10 mouse cellular contexts compared by ENCODE assay signal in the genomic region with DNA sequence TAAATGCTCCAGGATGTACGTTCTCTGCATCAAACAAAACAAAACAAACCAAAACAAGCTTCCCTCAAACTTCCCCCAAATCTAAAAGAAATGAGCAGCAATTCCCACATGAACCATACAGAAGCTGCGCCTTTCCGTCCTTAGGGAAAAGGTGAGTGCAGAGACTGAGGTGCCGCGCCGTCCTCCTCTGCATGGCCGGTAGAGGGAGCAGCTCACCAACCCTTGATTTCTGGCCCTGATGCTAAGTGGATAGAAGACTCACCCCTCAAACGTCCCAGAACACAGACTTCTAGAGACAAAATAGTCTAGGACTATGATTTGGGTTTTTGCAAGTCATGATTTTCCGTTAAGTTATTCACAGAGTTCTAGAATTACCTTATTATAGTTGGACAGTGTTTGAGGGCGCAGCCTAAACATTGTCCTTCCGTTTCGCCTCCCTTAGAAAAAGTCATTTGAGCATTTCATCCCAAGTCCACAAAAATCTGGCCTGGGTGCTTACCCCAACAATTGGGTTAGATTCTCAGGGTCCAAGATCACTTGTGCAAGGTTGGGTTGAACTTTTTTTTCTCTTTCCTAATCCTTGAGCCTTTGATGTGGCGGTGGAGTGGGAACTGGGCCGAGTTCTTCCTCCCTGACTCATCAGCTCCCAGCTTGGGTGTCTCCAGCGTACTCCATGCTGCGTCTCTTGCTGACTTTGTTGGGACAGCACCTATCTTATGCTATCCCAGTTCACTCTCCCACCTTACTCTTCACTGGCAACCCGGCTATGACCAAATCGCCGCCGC. TPM values are rescaled to one million over a fixed set of nuclear protein-coding genes. Genes with fewer than 3 reads are reported as not detected.
DNase-seq lines count a peak whose midpoint lies in the region; ATAC-seq and TF ChIP-seq lines count a peak whose summit lies in the region.
"Had no signal": no experiment of that assay in that cellular context is flagged by ENCODE, and none has a peak within 500 bp of the region (broad histone marks: within the 10 kb centered on the region; RNA-seq: fewer than 3 reads in every experiment).

No protein-coding gene starts in this region.

- no peak for TF ChIP-seq POLR2A in cortical plate, adult 2 months (IDR thresholded peaks at IDR 0.05; ENCODE audit: extremely low read depth, insufficient read depth, low read length)

- peak; percentile 93 for TF ChIP-seq CTCF in cortical plate, adult 2 months (IDR thresholded peaks at IDR 0.05; ENCODE audit: extremely low read depth, insufficient read depth, low read length)
- peak; percentile 95 for TF ChIP-seq CTCF in layer of hippocampus, adult 2 months (conservative IDR thresholded peaks at IDR 0.05)

- peak; percentile 63 for DNase-seq in midbrain, embryonic 10.5 days (ENCODE audit: low spot score)
- DNase-seq in MN1 (ENCODE audit: low spot score) = peak; percentile 40
- DNase-seq in gastrocnemius, postnatal 14 days = peak; percentile 68
- DNase-seq in layer of hippocampus, adult 2 months (ENCODE audit: low spot score in 2 of 2) = peak; percentile 35 to 68
- peak; percentile 53 to 72 for DNase-seq in lung, postnatal 4 days
- peak; percentile 56 to 66 for DNase-seq in urinary bladder, postnatal 36 days (ENCODE audit: low spot score in 2 of 2)

- peaks cover 6% of the 10 kb centered on the region for H3K27me3 ChIP-seq in midbrain, embryonic 10.5 days (ENCODE audit: low read depth, poor library complexity, severe bottlenecking)
- H3K27me3 ChIP-seq in midbrain, embryonic 16.5 days (ENCODE audit: control insufficient read depth, insufficient read depth, low read depth, low read length) = no peaks in the 10 kb centered on the region
- H3K27me3 ChIP-seq: embryonic facial prominence, embryonic 12.5 days had no signal

- no peak for ATAC-seq in midbrain, embryonic 16.5 days

- WGBS in midbrain, embryonic 10.5 days = 53% methylated on average over 20 of the region's 20 CpGs
- WGBS in midbrain, embryonic 16.5 days = 56% methylated on average over 20 of the region's 20 CpGs

- no peak overlapping the region for H3K4me3 ChIP-seq in midbrain, embryonic 10.5 days
- no peak overlapping the region for H3K4me3 ChIP-seq in midbrain, embryonic 16.5 days (ENCODE audit: low read depth, low read length)
- no peak overlapping the region for H3K4me3 ChIP-seq in cortical plate, adult 2 months (ENCODE audit: insufficient read depth, low read length)
- H3K4me3 ChIP-seq in layer of hippocampus, adult 2 months = no peak overlapping the region
- H3K4me3 ChIP-seq: embryonic facial prominence, embryonic 12.5 days; megakaryocyte, embryonic 14.5 days had no signal

- H3K4me1 ChIP-seq in midbrain, embryonic 10.5 days = no peaks in the 10 kb centered on the region
- no peaks in the 10 kb centered on the region for H3K4me1 ChIP-seq in midbrain, embryonic 16.5 days (ENCODE audit: control insufficient read depth, insufficient read depth, low read length)
- no peaks in the 10 kb centered on the region for H3K4me1 ChIP-seq in cortical plate, adult 2 months (ENCODE audit: control insufficient read depth, insufficient read depth, low read length)
- H3K4me1 ChIP-seq: embryonic facial prominence, embryonic 12.5 days had no signal

- intact Hi-C loops in gastrocnemius, postnatal 14 days (cut with DNase I; ENCODE audit: low total_unique reads) = loop anchor here (5.0 to 10.0 kb wide), 2 partner anchors 308 to 606 kb away; no protein-coding TSS in a partner anchor

- H3K4me2 ChIP-seq in midbrain, embryonic 16.5 days (ENCODE audit: low read length) = no peak overlapping the region
- H3K4me2 ChIP-seq: embryonic facial prominence, embryonic 12.5 days had no signal

- H3K9ac ChIP-seq in midbrain, embryonic 16.5 days (ENCODE audit: low read depth, low read length) = no peak overlapping the region
- H3K9ac ChIP-seq: embryonic facial prominence, embryonic 12.5 days had no signal

- no peaks in the 10 kb centered on the region for H3K36me3 ChIP-seq in midbrain, embryonic 10.5 days
- no peaks in the 10 kb centered on the region for H3K36me3 ChIP-seq in midbrain, embryonic 16.5 days (ENCODE audit: control insufficient read depth, insufficient read depth, low read length)
- H3K36me3 ChIP-seq: embryonic facial prominence, embryonic 12.5 days had no signal

- no peak overlapping the region for H3K27ac ChIP-seq in midbrain, embryonic 10.5 days (replicated peaks)
- H3K27ac ChIP-seq in midbrain, embryonic 16.5 days (ENCODE audit: low read length) = no peak overlapping the region
- no peak overlapping the region for H3K27ac ChIP-seq in cortical plate, adult 2 months (ENCODE audit: insufficient read depth, low read length)
- no peak overlapping the region for H3K27ac ChIP-seq in layer of hippocampus, adult 2 months
- H3K27ac ChIP-seq: embryonic facial prominence, embryonic 12.5 days had no signal

- 0 out of 2 replicates have a peak, but pooled peaks cover 6% of the 10 kb centered on the region for H3K9me3 ChIP-seq in midbrain, embryonic 10.5 days (replicated peaks)
- no peaks in the 10 kb centered on the region for H3K9me3 ChIP-seq in midbrain, embryonic 16.5 days (replicated peaks; ENCODE audit: control insufficient read depth, low read length, poor library complexity, severe bottlenecking)

RNA-seq across cellular contexts. Expression of gene Tut7, which starts 33.5 kb away (rescaled TPM):
- polyA plus RNA-seq in midbrain, embryonic 10.5 days (2016; fragmentation: Nextera tagmentation; extraction: Ambion mirVana) = 34.8 and 44.6 TPM in 2 replicates
- 45.0 and 47.9 TPM in 2 replicates for polyA plus RNA-seq in midbrain, embryonic 16.5 days (2015; fragmentation: Nextera tagmentation; extraction: Ambion mirVana)
- polyA plus RNA-seq in cortical plate, adult 2 months (2012; rRNA removed) = 36.6 and 39.0 TPM in 2 replicates
- 10 to 100 TPM; 37.3 to 41.5 TPM for total RNA-seq in gastrocnemius, postnatal 14 days (2021)
- 10 to 100 TPM; 55.1 to 68.5 TPM for total RNA-seq in layer of hippocampus, adult 2 months (2021)
